Mouse (Mus musculus): Measurements from ENCODE around the gene Mfsd2a. TPM values are rescaled to one million over a fixed set of nuclear protein-coding genes. Genes with fewer than 3 reads are reported as not detected.

The Mfsd2a gene
- not detected for total RNA-seq (2023)

GRCm38 (mm10) chr4:122961100-122961567 is at the start of gene Mfsd2a:
Gene Mfsd2a, minus strand, starts transcription at chr4:122961188.

GRCm38 (mm10) chr4:122995404-122996220 is 34.6 kb upstream of the Mfsd2a start, which contains the start of gene Mycl:
Gene Mycl, plus strand, starts transcription at chr4:122995652.

Other genes with a start within 250 kb of the Mfsd2a start
- gene Ppt1, start 124.9 kb downstream of the Mfsd2a start, total RNA-seq (2023) = 10 to 100 TPM; 44.2 to 54.7 TPM
- gene Cap1, start 75.1 kb downstream of the Mfsd2a start, total RNA-seq (2023) = 100 to 1,000 TPM; 798 to 872 TPM
- gene Mycl, start 34.5 kb upstream of the Mfsd2a start, total RNA-seq (2023) = 1 to 10 TPM in 1 of 2 experiments, under 1 TPM in 1; 0.66 to 1.1 TPM
- 1 to 10 TPM; 4.9 to 5.8 TPM for gene Trit1, start 55.4 kb upstream of the Mfsd2a start, total RNA-seq (2023)
- under 1 TPM in 1 of 2 experiments, not detected in 1; 0.26 TPM for gene Bmp8b, start 144.0 kb upstream of the Mfsd2a start, total RNA-seq (2023)
- not detected for gene Oxct2b, start 155.1 kb upstream of the Mfsd2a start, total RNA-seq (2023)
- 10 to 100 TPM; 20.6 to 21.8 TPM for gene Ppie, start 178.8 kb upstream of the Mfsd2a start, total RNA-seq (2023)
- not detected for gene Hpcal4, start 222.0 kb upstream of the Mfsd2a start, total RNA-seq (2023)
- not detected for gene Nt5c1a, start 240.3 kb upstream of the Mfsd2a start, total RNA-seq (2023)

Data from neutrophil, adult 83 days (primary cell).